Mouse (Mus musculus): Measurements from ENCODE around the gene Il33.

- TF ChIP-seq CTCF (IDR thresholded peaks at IDR 0.05; ENCODE audit: extremely low read depth, insufficient read depth, insufficient read length, insufficient replicate concordance) (no peak), POLR2A (IDR thresholded peaks at IDR 0.05; ENCODE audit: low read depth, low read length) (no peak)
These were observed 45.9 kb upstream of the Il33 start for GRCm38 (mm10) chr19:29878896-29879504.

Data from spleen, adult 2 months (tissue).